Mouse (Mus musculus): Measurements from ENCODE around the gene Olfr741.

Olfr741 gene

DNA sequence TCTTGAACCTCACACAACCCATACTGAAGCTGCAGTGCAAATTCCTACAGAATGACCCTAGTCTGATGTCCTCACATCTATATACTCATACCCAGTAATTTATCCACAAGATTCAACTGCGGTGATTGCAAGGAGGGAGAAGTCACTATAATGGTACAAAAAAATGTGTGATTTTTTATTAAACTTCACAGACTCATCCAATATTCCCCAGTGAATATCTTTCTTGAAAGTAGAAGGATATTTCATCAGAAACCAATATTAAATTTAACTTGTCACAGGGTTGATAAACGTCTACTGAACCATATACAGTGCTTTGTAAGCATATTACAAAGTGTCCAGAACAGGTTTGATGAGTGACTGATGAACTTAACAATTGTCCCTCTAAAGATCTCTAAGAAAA, at the start of gene Olfr741:
Olfr741 (plus strand) TSS at position 301 of the 400 bp plus-strand sequence.
- DNase-seq, result no peak

DNA sequence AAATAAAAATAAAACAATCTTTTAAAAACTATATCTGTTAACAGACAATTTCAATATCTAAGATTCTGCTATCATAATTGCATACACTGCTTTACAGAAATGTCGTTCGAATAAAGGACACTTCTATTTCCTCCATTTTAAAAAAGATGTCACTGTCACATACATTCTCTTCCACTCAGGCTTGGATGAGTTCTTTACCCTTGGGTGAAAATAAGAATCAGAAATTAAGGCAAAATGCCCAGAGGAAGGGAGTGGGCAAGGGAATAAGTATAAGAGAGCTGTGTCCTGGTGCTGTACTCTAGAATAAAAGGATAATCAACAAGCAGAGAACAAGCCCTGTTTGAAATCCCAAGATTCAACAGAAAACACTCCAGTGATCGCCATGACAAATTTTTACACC, 27.3 kb upstream of the Olfr741 start, which contains the start of gene Olfr740:
Olfr740 (plus strand) TSS at position 301 of the 400 bp plus-strand sequence.
- DNase-seq, result no peak

DNA sequence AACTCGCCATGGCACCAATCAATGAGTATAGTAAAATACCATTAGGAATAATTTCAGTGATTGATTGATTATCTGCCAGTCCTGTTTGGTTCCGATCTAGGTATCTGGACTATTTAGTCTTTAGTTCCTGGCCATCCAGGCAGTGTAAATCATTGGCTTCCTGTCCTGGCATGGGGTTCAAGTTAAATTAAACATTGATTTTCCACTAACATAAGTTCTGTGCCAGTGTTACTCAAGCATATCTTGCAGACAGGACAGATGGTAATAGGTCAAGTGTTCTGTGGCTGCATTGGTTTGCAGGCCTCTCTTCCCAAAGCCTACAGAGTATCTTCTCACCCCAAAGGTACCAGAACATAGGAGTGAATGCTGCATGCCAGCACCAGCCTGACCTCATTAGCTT, 5.9 kb downstream of the Olfr741 start:
- DNase-seq, result no peak

DNA sequence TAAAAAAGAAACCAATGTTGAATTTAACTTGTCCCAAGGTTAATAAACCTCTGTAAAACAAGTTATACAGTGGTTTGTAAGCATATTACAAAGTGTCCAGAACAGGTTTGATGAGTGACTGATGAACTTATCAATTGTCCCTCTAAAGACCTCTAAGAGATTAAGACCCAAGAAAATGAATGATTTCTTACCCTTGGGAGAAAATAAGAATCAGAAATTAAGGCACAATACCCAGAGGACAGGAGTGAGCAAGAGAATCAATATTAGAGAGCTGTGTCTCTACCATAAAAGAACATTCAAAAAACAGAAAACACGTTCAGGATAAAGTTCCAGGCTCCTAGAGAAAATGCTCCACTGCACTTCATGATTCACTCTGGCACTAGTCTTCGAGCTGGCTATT, 30.8 kb downstream of the Olfr741 start, which contains the start of gene Olfr742:
Olfr742 (plus strand) TSS at position 301 of the 400 bp plus-strand sequence.
- no peak for DNase-seq

DNA sequence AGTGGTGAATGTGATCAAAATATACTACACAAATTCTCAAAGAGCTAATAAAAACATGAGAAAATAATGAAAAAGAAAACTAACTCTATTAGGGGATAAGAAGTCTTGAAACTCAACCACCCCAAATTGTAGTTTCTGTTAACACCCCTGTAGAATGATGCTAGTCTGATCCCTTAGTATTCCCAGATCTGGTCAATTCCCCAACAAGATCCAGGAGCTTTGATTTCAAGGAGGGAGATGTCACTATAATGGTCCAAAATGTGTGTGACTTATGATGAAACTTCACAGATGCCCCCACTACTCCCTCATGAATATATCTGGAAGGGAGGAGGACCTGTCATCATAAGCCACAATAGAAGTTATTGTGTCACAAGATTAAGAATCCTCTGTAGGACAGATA, 49.0 kb downstream of the Olfr741 start, which contains the start of gene Olfr743:
Olfr743 (plus strand) TSS at position 301 of the 400 bp plus-strand sequence.
- DNase-seq, result no peak
